Mouse (Mus musculus): ENCODE results near the gene Ccdc106.

Ccdc106 gene

GRCm38 (mm10) chr7:5080815-5081214 lies 60.5 kb downstream of the Ccdc106 start:
- WGBS: 4% methylated on average over 6 of the region's 6 CpGs

GRCm38 (mm10) chr7:5081241-5081640 lies 60.9 kb downstream of the Ccdc106 start:
- WGBS: 26% methylated on average over 6 of the region's 6 CpGs

GRCm38 (mm10) chr7:5081939-5082338 lies 61.6 kb downstream of the Ccdc106 start:
- WGBS: 85% methylated on average over 2 of the region's 2 CpGs

- WGBS: 87% methylated on average over 18 of the region's 18 CpGs
Observed at GRCm38 (mm10) chr7:5083325-5084105, 63.2 kb downstream of the Ccdc106 start.

- 94% methylated on average over 1 of the region's 1 CpGs for WGBS
Observed at GRCm38 (mm10) chr7:5085512-5085911, 65.2 kb downstream of the Ccdc106 start.

GRCm38 (mm10) chr7:5086921-5087440 lies 66.6 kb downstream of the Ccdc106 start:
- WGBS: 61% methylated on average over 5 of the region's 5 CpGs

GRCm38 (mm10) chr7:5087886-5088285 lies 67.5 kb downstream of the Ccdc106 start:
- WGBS: 39% methylated on average over 4 of the region's 4 CpGs

GRCm38 (mm10) chr7:5089853-5090252 lies 69.5 kb downstream of the Ccdc106 start:
- 59% methylated on average over 15 of the region's 15 CpGs for WGBS

- WGBS: 60% methylated on average over 15 of the region's 15 CpGs
Observed at GRCm38 (mm10) chr7:5091008-5091728, 70.8 kb downstream of the Ccdc106 start.

GRCm38 (mm10) chr7:5092381-5092780 lies 72.0 kb downstream of the Ccdc106 start:
- WGBS: 80% methylated on average over 6 of the region's 6 CpGs

- WGBS: 59% methylated on average over 21 of the region's 21 CpGs
Observed at GRCm38 (mm10) chr7:5092831-5093510, 72.6 kb downstream of the Ccdc106 start.

GRCm38 (mm10) chr7:5098769-5099168 lies 78.4 kb downstream of the Ccdc106 start:
- 76% methylated on average over 5 of the region's 5 CpGs for WGBS

GRCm38 (mm10) chr7:5099796-5100195 lies 79.4 kb downstream of the Ccdc106 start:
- 69% methylated on average over 3 of the region's 3 CpGs for WGBS

GRCm38 (mm10) chr7:5101066-5101663 lies 80.8 kb downstream of the Ccdc106 start:
- WGBS: 87% methylated on average over 10 of the region's 10 CpGs

GRCm38 (mm10) chr7:5102564-5102963 lies 82.2 kb downstream of the Ccdc106 start:
- WGBS: 86% methylated on average over 2 of the region's 2 CpGs

GRCm38 (mm10) chr7:5108272-5108671 lies 87.9 kb downstream of the Ccdc106 start:
- 85% methylated on average over 4 of the region's 4 CpGs for WGBS

- 78% methylated on average over 8 of the region's 8 CpGs for WGBS
Observed at GRCm38 (mm10) chr7:5109301-5109700, 88.9 kb downstream of the Ccdc106 start.
